In genomic region chr16:74061951-74062350, GRCm38 (mm10) we compare ENCODE assay signal across 26 mouse cellular contexts.
DNase-seq lines count a peak whose midpoint lies in the region; ATAC-seq and TF ChIP-seq lines count a peak whose summit lies in the region.
"Had no signal": no experiment of that assay in that cellular context is flagged by ENCODE, and none has a peak within 500 bp of the region (broad histone marks: within the 10 kb centered on the region; RNA-seq: fewer than 3 reads in every experiment).

No protein-coding gene starts in this region.

- no peaks in the 10 kb centered on the region for H3K27me3 ChIP-seq in kidney, postnatal 0 days (ENCODE audit: insufficient read depth, low read length)
- H3K27me3 ChIP-seq in lung, embryonic 15.5 days = no peaks in the 10 kb centered on the region
- H3K27me3 ChIP-seq in embryonic facial prominence, embryonic 14.5 days (replicated peaks; ENCODE audit: control insufficient read depth, insufficient read depth, low read length) = no peaks in the 10 kb centered on the region
- H3K27me3 ChIP-seq in limb, embryonic 13.5 days = no peaks in the 10 kb centered on the region
- H3K27me3 ChIP-seq: forebrain, embryonic 12.5 days; forebrain, embryonic 15.5 days; heart, embryonic 12.5 days; heart, embryonic 15.5 days; hindbrain, embryonic 13.5 days had no signal

- TF ChIP-seq CTCF in kidney, postnatal 0 days (IDR thresholded peaks at IDR 0.05; ENCODE audit: low read depth) = no peak

- no peak overlapping the region for H3K4me2 ChIP-seq in kidney, postnatal 0 days (ENCODE audit: low read length)
- no peak overlapping the region for H3K4me2 ChIP-seq in lung, embryonic 15.5 days
- no peak overlapping the region for H3K4me2 ChIP-seq in embryonic facial prominence, embryonic 14.5 days (ENCODE audit: low read depth, low read length)
- no peak overlapping the region for H3K4me2 ChIP-seq in limb, embryonic 13.5 days (replicated peaks)
- H3K4me2 ChIP-seq: forebrain, embryonic 12.5 days; forebrain, embryonic 15.5 days; heart, embryonic 12.5 days; heart, embryonic 15.5 days; hindbrain, embryonic 13.5 days had no signal

- no peak for ATAC-seq in kidney, postnatal 0 days (replicated peaks; ENCODE audit: low FRiP score, low read depth)
- ATAC-seq in lung, embryonic 15.5 days (ENCODE audit: borderline replicate concordance, extremely low read depth, low FRiP score, low TSS enrichment) = no peak
- no peak for ATAC-seq in embryonic facial prominence, embryonic 14.5 days (ENCODE audit: low read depth)
- ATAC-seq in limb, embryonic 13.5 days (ENCODE audit: low FRiP score, low read depth) = no peak
- ATAC-seq: CD4-positive, CD25-positive, alpha-beta regulatory T cell, adult 4 months; forebrain, embryonic 15.5 days; hindbrain, embryonic 16.5 days had no signal

- no peaks in the 10 kb centered on the region for H3K9me3 ChIP-seq in kidney, postnatal 0 days (replicated peaks; ENCODE audit: low read length)
- no peaks in the 10 kb centered on the region for H3K9me3 ChIP-seq in lung, embryonic 15.5 days
- no peaks in the 10 kb centered on the region for H3K9me3 ChIP-seq in embryonic facial prominence, embryonic 14.5 days (ENCODE audit: control insufficient read depth, low read length)
- no peaks in the 10 kb centered on the region for H3K9me3 ChIP-seq in limb, embryonic 13.5 days
- H3K9me3 ChIP-seq: forebrain, embryonic 12.5 days; forebrain, embryonic 15.5 days; heart, embryonic 12.5 days; heart, embryonic 15.5 days; hindbrain, embryonic 10.5 days; hindbrain, embryonic 13.5 days had no signal

- H3K4me1 ChIP-seq in kidney, postnatal 0 days (replicated peaks; ENCODE audit: insufficient read depth, low read length) = no peaks in the 10 kb centered on the region
- H3K4me1 ChIP-seq in lung, embryonic 15.5 days = no peaks in the 10 kb centered on the region
- no peaks in the 10 kb centered on the region for H3K4me1 ChIP-seq in embryonic facial prominence, embryonic 14.5 days (ENCODE audit: control insufficient read depth, insufficient read depth, low read length)
- peaks cover 15% of the 10 kb centered on the region for H3K4me1 ChIP-seq in limb, embryonic 13.5 days
- H3K4me1 ChIP-seq: forebrain, embryonic 12.5 days; hindbrain, embryonic 10.5 days; hindbrain, embryonic 13.5 days had no signal

- no peak for DNase-seq in kidney, postnatal 0 days (ENCODE audit: low spot score)
- DNase-seq in kidney, adult 9 months = no peak
- no peak for DNase-seq in lung, postnatal 10 days
- no peak for DNase-seq in embryonic facial prominence, embryonic 14.5 days (ENCODE audit: low spot score)
- DNase-seq: adrenal gland, adult 2 months; adrenal gland, postnatal 14 days; cerebellum, adult 11 months; cerebellum, adult 2 months; cerebellum, adult 9-11 months; cerebellum, postnatal 36 days; embryo, embryonic 11 days; gastrocnemius, postnatal 25 days; heart, adult 18-20 months; heart, postnatal 10 days; heart, postnatal 36 days had no signal

- H3K9ac ChIP-seq in kidney, postnatal 0 days (ENCODE audit: low read depth, low read length) = no peak overlapping the region
- no peak overlapping the region for H3K9ac ChIP-seq in lung, embryonic 15.5 days
- no peak overlapping the region for H3K9ac ChIP-seq in embryonic facial prominence, embryonic 14.5 days (ENCODE audit: low read depth, low read length)
- no peak overlapping the region for H3K9ac ChIP-seq in limb, embryonic 13.5 days
- H3K9ac ChIP-seq: forebrain, embryonic 12.5 days; forebrain, embryonic 15.5 days; heart, embryonic 12.5 days; heart, embryonic 15.5 days; hindbrain, embryonic 13.5 days had no signal

- H3K27ac ChIP-seq in kidney, postnatal 0 days = peak overlapping the region; percentile 68
- H3K27ac ChIP-seq in lung, embryonic 15.5 days = peak overlapping the region; percentile 43; the same call in 1 of the 2 replicates
- peak overlapping the region; percentile 52; the same call in 1 of the 2 replicates for H3K27ac ChIP-seq in embryonic facial prominence, embryonic 14.5 days (replicated peaks; ENCODE audit: low read depth, low read length)
- peak overlapping the region; percentile 28; the same call in 1 of the 2 replicates for H3K27ac ChIP-seq in limb, embryonic 13.5 days
- H3K27ac ChIP-seq: forebrain, embryonic 12.5 days; forebrain, embryonic 15.5 days; heart, embryonic 15.5 days; hindbrain, embryonic 10.5 days; hindbrain, embryonic 13.5 days had no signal

- H3K36me3 ChIP-seq in kidney, postnatal 0 days (ENCODE audit: insufficient read depth, low read length) = no peaks in the 10 kb centered on the region
- no peaks in the 10 kb centered on the region for H3K36me3 ChIP-seq in lung, embryonic 15.5 days
- no peaks in the 10 kb centered on the region for H3K36me3 ChIP-seq in embryonic facial prominence, embryonic 14.5 days (ENCODE audit: control insufficient read depth, insufficient read depth, low read length)
- no peaks in the 10 kb centered on the region for H3K36me3 ChIP-seq in limb, embryonic 13.5 days
- H3K36me3 ChIP-seq: forebrain, embryonic 12.5 days; forebrain, embryonic 15.5 days; heart, embryonic 12.5 days; heart, embryonic 15.5 days; hindbrain, embryonic 10.5 days; hindbrain, embryonic 13.5 days had no signal

- H3K4me3 ChIP-seq in kidney, postnatal 0 days (replicated peaks; ENCODE audit: low read depth, low read length) = no peak overlapping the region
- no peak overlapping the region for H3K4me3 ChIP-seq in lung, embryonic 15.5 days
- no peak overlapping the region for H3K4me3 ChIP-seq in embryonic facial prominence, embryonic 14.5 days (ENCODE audit: low read depth, low read length)
- no peak overlapping the region for H3K4me3 ChIP-seq in limb, embryonic 13.5 days
- H3K4me3 ChIP-seq: erythroblast, embryonic 14.5 days; forebrain, embryonic 12.5 days; forebrain, embryonic 15.5 days; heart, embryonic 12.5 days; heart, embryonic 15.5 days; hindbrain, embryonic 10.5 days; hindbrain, embryonic 13.5 days had no signal
